In genomic region chr8:114438236-114438635, GRCm38 (mm10) we compare ENCODE assay signal across 8 mouse cellular contexts. TPM values are rescaled to one million over a fixed set of nuclear protein-coding genes. Genes with fewer than 3 reads are reported as not detected.
A peak's percentile ranks its signal among the peaks of the same experiment; 100 is the strongest.
DNase-seq lines count a peak whose midpoint lies in the region; TF ChIP-seq lines count a peak whose summit lies in the region.

No protein-coding gene starts in this region.

- no peaks in the 10 kb centered on the region for H3K36me3 ChIP-seq in heart, adult 2 months (ENCODE audit: control insufficient read depth, insufficient read depth, low read length)

- TF ChIP-seq EP300 in heart, adult 2 months (IDR thresholded peaks at IDR 0.05; ENCODE audit: insufficient read depth, low read depth, low read length) = 0 out of 2 replicates have a peak, but pooled peaks have one; percentile 21

- no peak overlapping the region for H3K4me3 ChIP-seq in heart, adult 2 months
- no peak overlapping the region for H3K4me3 ChIP-seq in cortical plate, adult 2 months (ENCODE audit: insufficient read depth, low read length)

- no peak for TF ChIP-seq POLR2A in heart, adult 2 months (IDR thresholded peaks at IDR 0.05; ENCODE audit: insufficient read depth, low read depth, low read length)
- TF ChIP-seq POLR2A in cortical plate, adult 2 months (IDR thresholded peaks at IDR 0.05; ENCODE audit: extremely low read depth, insufficient read depth, low read length) = no peak

- H3K27ac ChIP-seq in heart, adult 2 months = no peak overlapping the region
- no peak overlapping the region for H3K27ac ChIP-seq in cortical plate, adult 2 months (ENCODE audit: insufficient read depth, low read length)

- TF ChIP-seq CTCF in heart, adult 2 months (IDR thresholded peaks at IDR 0.05) = peak; percentile 90
- peak; percentile 89 for TF ChIP-seq CTCF in cortical plate, adult 2 months (IDR thresholded peaks at IDR 0.05; ENCODE audit: extremely low read depth, insufficient read depth, low read length)

- H3K79me2 ChIP-seq in heart, adult 2 months (replicated peaks; ENCODE audit: control insufficient read depth, insufficient read depth, low read length) = no peaks in the 10 kb centered on the region

- 8% methylated on average over 6 of the region's 6 CpGs for WGBS in heart, adult 2 months

- H3K9ac ChIP-seq in heart, adult 2 months (ENCODE audit: low read depth, low read length) = no peak overlapping the region

- intact Hi-C loops in heart, adult 2 months (cut with DNase I) = loop anchor here (2.0 to 10.0 kb wide), 3 partner anchors 357 to 803 kb away; partner anchors contain the start of gene Mon1b

- H3K27me3 ChIP-seq in heart, adult 2 months (ENCODE audit: control insufficient read depth, insufficient read depth, low read length) = no peaks in the 10 kb centered on the region

- peak in 1 of 2 experiments; percentile 59 for DNase-seq in heart, adult 2 months
- no peak for DNase-seq in heart, adult 11 months
- DNase-seq in 3T3-L1 (ENCODE audit: low read depth, low spot score) (peak; percentile 83), NIH3T3 (ENCODE audit: low read depth) (peak; percentile 86)
- peak; percentile 59 for DNase-seq in kidney, postnatal 14 days
- peak; percentile 66 for DNase-seq in lung, postnatal 36 days
- peak; percentile 32 for DNase-seq in telencephalon, adult 2 months (ENCODE audit: low read depth, low spot score)

- H3K4me1 ChIP-seq in heart, adult 2 months (ENCODE audit: control insufficient read depth, insufficient read depth, low read length) = no peaks in the 10 kb centered on the region
- H3K4me1 ChIP-seq in cortical plate, adult 2 months (ENCODE audit: control insufficient read depth, insufficient read depth, low read length) = no peaks in the 10 kb centered on the region

RNA-seq across cellular contexts. Expression of gene Wwox, which starts 1.2 kb away (rescaled TPM):
- total RNA-seq in heart, adult 2 months (2021) = 1 to 10 TPM; 3.3 to 4.6 TPM
- polyA plus RNA-seq in heart, adult 2 months (2012; rRNA removed) = 4.1 and 4.6 TPM in 2 replicates
- 17.3 and 17.8 TPM in 2 replicates for polyA plus RNA-seq in cortical plate, adult 2 months (2012; rRNA removed)

RNA-seq across cellular contexts. Expression of gene Clec3a, which starts 20.4 kb away (rescaled TPM):
- under 1 TPM in 1 of 2 experiments, not detected in 1; 0.68 TPM for total RNA-seq in heart, adult 2 months (2021)
- 1.0 and 2.6 TPM in 2 replicates for polyA plus RNA-seq in heart, adult 2 months (2012; rRNA removed)
- polyA plus RNA-seq in cortical plate, adult 2 months (2012; rRNA removed) = not detected in 2 replicates
